Mouse (Mus musculus) spleen, adult 18-20 months (tissue): ENCODE measurements at regions not wholly inside any gene's neighbourhood (a gene's known extent, or its start where the extent isn't known, plus 50 kb on each side); places are given as distances from the start of the nearest gene placed in this dataset.

Experiments
- DNase-seq, 2 experiments: peaks; one replicate each; pipeline ENCODE4 v3.0.0; 2022; ENCODE audit warnings: mixed read lengths in 2 of 2

DNA sequence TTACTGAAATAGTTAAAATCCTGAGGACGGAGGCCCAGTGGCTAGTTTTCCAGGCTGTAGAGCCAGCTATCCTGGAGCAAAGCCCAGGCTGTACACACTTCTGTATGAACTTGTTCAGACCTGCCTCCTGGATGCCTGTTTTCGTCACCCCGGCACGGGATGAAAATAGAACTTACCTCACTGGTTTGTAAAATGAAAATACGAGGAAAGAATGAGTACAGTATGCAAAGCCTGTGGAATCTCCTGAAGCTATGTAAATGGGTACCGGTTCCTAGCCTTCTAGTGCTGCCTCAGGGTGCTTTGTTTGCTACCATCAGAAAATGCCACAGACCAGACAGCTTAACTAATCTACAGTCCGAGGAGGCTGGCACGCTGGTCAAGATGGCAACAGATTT lies 276.0 kb upstream of the Cdyl start:
- no peak for DNase-seq

DNA sequence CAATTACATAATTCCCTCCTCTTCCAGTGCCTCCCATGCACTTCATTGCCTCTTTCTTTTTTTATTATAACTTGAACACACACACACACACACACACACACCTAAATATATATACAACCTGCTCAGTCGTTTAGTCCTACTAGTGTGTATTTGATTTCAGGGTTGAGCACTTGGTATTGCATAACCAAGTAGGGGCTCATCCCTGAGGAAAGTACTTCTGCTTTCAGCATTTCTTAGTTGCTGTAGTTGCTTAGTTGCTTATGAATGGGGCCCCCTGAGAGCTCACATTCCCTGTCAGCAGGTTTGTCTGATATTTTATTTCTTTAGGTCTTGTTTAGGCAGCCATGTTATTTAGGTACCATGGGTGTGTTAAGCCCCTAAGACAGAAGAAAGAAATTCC lies 271.3 kb upstream of the Cdyl start:
- no peak for DNase-seq

DNA sequence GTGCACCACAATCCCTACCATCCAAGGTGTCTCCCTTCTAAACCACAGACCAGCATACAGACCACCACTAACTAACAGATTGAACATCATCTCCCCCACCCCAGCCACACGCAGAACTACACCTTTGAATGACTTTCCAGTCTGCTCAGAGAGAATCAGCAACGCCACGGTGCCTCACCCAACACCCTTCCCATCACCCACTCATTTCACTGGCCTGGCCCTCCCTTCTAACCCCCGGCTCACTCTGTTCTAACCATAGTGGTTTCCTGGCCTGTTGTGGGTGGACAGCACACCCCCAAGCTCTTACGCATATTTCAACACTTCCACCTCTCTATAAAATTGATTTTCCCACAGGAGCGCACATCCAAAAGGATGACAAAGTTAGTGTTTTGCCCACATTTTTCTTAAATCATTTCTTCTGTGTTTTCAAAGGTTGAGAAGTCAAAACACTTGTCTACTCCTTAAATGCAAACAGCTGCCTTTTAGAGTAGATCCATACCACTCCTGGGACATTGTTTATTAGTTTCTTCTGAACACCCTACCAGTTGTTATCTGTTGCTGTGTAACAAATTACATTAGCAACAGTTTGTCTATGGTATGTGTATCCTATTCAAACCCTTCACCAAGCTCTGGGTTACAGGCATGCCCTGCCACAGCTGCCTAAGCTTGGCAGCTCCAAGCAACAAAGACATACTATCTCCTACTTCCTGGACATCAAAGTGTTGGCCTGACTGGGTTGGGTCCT lies 269.7 kb upstream of the Cdyl start:
- DNase-seq: no peak

DNA sequence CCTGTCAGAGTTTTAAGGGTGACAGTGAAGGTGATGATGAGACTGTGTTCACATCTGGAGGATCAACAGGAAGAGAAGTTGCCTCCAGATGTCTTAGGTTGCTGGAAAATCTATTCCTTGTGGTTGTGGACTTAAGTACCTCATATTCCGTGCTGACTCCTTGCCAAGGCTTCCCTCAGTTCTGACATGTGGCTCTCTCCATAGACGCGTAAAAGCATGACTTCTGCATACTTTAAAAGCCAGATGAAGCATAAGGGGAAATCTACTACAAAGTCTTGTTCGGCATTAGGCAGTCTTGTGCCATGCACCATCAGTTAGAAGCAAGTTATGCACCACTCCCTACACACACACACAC lies 269.1 kb upstream of the Cdyl start:
- DNase-seq: no peak

DNA sequence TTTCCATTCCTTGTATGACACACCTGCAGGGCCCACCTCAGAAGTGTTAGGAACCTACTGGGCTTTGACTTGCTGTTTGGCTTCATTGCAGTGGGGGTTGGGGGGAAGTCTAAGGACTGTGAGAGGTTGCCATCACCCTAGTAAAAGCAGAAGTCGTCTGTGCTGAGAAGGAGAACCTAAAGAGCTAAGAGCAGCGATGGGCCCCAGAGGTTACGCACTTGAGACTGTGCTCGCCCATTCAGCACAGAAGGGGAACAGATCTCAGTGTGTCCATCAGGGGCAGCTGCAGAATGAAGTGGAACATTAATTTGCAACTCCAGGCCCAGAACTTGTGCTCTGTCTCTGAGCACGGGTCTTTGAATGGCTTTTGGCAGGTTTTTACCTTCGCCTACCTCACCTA lies 267.5 kb upstream of the Cdyl start:
- no peak for DNase-seq

DNA sequence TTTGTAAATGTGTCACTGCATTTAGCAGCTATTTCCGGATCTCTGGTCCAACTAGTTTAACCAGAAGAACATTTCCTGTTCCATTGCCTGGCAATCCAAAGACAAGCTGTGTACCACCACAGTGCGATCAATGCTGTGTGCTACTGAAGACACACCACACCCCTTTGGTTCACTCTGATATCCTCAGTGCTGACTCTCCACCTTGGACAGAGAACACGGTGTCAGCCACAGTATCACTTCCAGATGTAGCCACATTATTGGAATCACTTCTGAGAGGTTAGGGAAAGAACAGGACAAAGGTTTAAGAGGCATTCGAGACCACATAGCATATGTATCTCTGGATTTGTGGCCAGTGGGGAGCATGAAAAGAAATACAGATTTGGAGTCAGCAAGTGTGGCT lies 264.4 kb upstream of the Cdyl start:
- no peak for DNase-seq

DNA sequence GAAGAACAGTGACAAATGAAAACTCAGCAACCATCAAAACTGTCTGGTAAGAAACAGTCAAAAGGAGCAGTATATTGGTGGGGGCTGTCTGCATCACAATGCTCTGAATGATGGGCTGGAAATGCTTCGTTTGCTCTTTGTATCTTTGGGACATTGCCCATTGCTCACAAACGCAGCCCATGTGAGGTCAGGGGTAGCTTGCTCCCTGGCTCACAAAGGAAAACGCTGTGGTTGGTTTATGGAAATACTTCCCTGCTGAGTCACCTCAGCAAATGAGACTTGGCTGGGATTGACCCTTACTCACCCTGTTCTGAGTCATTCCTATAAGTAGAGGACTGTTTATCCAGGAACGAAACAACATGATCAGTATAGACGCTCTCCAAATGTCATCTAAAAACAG lies 264.0 kb upstream of the Cdyl start:
- no peak for DNase-seq

DNA sequence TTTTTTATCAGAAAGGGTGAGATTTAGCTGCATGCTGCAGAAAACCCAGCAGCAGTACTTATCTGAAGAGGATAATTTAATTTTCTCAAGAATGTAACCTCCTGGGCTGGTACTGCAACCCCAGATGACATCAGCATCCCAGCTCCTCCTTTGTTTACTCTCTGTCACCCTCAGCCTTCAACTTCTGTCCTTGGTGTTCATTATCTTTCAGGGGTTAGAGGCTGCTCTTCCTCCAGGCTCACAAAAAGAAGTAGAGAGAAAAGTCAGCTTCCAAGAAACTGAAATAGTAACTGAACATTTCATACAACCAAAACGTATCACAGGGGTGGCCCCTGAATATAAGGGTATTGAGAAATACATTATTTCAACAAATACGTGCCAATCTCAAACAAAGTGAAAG lies 262.5 kb upstream of the Cdyl start:
- no peak for DNase-seq

DNA sequence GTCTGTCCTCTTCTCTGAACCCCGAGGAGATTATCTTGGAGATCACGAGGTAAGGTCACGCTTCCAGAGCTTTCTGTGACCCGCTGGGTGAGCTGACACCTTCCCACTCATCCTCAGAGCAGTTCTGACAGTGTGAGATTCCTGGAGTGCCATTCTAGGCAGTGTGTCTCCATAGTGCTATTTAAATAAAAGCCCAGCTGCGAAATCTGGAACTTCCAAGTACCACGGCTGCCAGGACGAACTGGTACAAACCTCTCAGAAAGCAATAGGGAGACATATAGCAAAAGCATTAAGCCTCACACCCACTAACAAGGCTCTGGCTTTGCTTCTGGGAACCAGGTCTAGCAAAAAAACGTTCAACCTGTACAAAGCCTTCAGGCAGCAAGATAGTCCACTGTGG lies 261.4 kb upstream of the Cdyl start:
- DNase-seq: no peak

DNA sequence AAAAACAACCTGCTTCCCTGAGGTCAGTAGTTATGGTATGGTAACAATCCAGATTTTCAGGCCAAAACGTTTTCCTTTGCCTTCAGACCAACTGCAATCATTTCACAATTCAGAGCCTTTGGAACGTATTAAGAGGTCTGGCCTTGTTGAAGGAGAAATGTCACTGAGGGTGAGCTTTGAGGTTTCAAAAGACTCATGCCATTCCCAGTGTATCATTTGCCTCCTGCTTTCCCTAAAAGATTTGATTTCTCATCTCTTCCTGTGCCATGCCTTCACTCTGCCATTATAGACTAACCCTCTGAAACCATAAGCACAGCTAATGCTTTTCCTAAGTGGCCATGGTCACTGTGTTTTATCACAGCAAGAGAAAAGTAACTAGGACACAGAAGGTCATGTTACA lies 256.8 kb upstream of the Cdyl start:
- no peak for DNase-seq

DNA sequence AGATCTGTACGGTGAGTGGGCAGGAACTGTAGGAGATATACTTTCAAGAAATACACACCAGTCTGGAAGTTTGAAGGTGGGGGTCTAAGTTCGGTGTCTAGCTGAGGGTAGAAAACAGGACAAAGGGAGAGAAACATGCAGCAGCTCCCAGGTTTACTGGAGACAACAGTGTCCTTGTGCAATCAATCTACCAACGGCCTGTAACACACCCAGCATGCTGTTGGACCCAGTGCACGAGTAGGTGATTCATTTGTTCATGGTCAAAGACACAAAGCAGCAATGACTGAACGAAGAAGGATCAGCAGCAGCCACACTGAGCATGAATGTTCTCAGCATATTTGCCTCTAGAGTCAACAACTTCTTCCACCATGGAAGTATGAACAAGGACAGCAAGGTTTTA lies 255.2 kb upstream of the Cdyl start:
- DNase-seq: no peak

DNA sequence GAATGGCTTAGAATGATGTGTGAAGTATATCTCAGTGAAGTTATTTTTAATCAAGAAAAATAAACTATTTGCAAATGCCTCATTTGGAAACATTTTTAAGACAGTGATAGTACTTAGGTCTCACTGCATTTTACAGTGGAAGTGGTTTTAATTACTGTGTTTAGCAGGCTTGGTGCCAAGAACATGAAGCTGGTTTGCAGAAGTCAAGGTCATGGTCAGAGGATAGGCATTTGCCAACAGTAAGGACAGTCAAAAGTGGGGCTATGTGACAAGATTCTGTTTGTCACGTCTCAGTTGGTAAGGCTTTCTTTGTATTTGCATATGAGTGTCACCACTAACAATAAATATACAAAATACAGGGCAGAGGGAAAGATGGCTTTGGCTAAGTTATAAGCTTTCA lies 254.2 kb upstream of the Cdyl start:
- no peak for DNase-seq

DNA sequence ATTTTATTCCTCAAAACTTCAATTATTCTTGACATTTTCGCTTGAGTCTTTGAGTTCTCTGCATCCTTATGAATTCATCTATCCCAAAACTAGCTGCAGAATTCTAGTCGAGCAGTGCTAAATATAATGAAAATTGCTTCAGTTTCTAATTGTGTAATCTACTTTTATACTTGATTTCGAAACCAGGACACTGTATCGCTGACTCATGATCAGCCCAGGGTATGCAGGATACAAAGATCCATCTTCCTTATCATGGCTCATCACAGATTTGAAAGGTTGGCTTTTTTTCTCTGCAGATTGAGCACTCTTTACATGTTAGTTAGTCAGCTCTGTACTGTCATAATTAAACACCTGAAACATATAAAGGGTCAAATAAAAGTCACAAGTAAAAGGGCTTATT lies 242.1 kb upstream of the Cdyl start:
- no peak for DNase-seq

DNA sequence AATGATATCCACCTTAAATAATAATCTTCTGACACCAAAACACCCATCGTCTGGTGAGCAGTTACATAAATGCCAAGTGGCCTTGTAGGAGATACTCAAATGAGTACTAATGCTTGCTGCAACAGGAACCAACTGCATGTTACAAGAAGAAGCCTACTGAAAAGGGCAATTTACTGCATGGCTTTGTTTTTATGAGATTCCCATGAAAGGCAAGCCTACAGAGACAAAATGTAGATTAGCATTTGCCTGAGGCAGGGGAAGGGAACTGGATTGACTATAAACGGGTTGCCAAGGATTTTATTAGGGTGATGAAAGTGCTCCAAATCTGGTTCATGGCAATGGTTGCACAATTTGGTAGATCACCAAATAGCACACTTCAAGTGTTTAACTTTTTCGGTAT lies 239.6 kb upstream of the Cdyl start:
- DNase-seq: no peak

DNA sequence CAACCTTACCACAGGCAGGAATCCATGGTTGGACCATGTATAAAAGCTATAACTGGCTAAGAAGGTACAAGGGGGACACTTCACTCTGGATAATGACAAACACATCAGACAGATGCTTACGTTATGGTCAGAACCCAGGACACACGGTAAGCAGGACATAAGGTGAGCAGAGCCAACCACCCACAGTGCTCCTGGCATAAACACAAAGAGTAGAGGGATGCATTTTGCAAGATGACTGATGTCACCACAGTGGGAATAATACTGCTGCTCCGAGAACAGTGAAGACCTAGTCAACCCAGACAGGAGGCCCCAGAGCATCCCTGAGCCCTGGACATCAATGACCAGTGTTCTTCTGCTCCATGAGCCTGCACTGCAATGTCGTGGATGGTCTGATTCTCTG lies 233.6 kb upstream of the Cdyl start:
- DNase-seq: no peak

DNA sequence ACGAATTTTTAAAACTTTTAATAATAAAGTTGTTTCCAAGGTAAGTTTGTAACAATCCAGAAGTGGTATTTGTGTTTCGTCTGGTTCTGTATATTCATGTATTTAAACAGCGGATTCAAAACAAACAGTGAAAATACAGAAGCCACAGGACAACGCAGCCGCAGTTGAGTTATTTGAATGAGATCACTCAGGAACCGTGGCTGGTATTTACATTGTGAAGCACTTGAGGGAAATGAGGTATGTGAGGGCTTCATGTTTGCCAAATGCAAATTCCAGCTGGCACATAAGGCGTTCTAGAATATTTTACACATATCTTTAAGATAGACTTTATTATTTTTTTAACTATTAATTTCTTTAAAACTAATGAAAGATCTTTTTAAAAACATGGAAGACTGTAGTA lies 224.5 kb upstream of the Cdyl start:
- DNase-seq: no peak

DNA sequence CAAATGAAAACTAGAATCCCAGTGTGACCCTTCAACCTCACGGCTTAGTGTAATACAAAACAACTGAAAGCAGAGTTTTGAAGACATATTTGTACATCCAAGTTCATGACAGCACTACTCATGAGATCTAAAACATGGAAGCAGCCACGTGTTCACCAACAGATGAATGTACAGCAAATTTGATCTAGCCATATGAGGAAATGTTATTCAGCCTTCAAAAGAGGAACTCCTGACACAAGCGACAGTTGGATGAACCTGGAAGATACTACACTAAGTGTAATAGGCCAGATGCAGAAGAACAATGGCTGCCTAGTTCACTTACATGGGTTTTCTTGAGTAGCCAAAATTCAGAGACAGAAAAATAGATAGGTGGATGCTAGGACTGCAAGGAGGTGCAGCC lies 212.0 kb upstream of the Cdyl start:
- no peak for DNase-seq

DNA sequence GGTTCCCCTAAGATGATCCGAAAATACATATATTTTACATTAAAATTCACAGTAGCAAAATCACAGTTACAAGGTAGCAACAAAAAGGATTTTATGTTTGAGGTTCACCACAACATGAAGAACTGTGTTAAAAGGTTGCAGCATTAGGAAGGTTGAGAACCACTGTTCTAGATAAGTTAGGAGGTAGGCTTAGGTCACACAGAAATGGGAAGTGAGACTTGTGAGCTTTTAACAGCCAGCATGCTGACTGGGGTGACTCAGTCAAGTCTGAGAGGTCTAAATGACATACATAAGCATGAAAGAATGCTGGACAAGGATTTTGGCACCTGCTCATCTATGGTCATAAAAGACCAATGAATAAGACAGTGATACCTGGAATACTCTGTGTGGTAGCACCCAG lies 207.2 kb upstream of the Cdyl start:
- no peak for DNase-seq

DNA sequence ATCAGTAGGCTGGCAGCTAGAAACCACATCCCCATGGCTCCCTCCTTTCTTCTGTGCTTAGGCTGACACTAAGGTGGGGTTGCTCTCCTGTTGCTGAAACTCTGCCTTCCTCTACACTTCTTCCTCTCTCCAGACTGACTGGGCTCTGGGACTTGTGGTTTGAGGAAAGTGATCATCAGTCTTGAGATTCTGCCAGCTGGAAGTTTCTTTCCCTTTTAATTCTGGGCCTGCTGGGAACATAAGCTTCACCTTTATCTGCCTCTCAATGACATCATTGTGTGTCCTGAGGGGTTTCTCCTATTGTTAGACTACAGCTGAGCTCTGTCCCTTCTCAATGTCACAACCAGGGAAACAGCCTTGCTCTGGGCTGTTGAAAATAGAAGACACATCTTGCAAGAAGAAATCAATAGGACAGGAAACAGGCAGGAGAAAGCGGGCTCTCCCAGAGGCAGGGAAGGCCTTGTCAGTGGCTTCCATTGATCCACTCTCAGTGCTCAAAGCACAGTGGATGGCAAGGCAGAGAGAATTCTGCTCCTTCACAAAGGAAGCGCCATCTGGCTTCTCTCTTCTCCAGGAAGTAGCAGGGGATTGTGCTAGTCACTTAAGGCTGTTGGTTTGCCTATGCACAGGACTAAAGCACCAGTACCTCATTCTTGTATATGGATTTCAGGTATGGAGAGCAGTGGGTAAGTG lies 206.3 kb upstream of the Cdyl start:
- no peak for DNase-seq

DNA sequence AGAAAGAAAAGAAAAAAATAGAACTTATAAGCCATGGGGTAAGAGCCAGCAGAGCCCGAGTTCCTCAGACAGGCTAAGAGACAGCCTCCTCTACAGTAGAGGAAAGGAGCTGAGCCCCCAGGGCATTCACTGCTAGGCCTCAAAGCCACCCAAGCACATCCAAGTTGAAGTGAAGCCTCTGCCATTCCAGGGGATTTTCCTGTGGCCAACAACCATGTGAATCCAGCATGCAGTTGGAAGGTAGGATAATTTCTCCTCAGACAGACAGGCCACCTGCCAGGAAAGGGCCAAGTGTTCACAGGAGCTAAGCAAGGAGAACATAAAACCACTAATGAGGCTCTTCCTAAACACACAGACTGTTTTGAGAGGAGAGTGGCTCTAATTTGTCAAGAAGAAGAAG lies 199.6 kb upstream of the Cdyl start:
- DNase-seq: no peak

DNA sequence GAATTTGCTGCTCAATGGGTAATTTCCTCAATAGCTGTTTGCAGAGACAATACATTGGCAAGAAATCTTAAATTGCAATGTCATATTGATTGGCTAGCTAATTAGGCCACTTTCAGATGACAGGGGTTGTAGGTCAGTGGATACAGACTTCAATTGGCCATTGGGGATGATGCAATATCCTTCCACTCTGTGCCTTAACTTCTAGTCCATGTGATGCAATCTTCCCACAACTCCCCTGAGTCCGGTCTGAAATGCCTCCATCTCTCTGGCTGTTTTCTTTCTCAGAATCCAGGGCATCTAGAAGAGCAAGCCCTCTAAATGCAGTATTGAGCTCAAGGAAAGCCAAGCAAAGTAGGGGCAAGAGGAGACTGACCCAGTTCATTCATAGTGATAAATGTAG lies 196.4 kb upstream of the Cdyl start:
- DNase-seq: no peak

DNA sequence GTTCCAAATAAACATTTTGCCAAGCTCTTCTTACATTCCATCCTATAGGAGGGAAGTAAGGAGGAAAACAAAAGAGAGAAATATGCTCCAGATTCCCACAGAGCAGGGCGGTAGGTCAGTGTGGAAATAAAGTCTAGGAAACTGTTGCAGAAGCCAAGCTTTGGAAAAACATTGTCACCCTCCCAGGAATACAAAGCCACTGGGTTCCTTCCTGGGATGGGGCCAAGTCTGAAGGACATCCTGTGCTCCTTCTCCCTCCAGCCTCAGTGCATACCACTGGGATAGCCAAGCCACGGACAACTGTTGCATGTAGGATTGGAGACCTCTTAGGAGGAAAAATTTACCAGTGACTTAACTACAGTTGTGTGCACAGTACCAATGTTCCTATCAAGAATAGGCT lies 195.8 kb upstream of the Cdyl start:
- no peak for DNase-seq

DNA sequence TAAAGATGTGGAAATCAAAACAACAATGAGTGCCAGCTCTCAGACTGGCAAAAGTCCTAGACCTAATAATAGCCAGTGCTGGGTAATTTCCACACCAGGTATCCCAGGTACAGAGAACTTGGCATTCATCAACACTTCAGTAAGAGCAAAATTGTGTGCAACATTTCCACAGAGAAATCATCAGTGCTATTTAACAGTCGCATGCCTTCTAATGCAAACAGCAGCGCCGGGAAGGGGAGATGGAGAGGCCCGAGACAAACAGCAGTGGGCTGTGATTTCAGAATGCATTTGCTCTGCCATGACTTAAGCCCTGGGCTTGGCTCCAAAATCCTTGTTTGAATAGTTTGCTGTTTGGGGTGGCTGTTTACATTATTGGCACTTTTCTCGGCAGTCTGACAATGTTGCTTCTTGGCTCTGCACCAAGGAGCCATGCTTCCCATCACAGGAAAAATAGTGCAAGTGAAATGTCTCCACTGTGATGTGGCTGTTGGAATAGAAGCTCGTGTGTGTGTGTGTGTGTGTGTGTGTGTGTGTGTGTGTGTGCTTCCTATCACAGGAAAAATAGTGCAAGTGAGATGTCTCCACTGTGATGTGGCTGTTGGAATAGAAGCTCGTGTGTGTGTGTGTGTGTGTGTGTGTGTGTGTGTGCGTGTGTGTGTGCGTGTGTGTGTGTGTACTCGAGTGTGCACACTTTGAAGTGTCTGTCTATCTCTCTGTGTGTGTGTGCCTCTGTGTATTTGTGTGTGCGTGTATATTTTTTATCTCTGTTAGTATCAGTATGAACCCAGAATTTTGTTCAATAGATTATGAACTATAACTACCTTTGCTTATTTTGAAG lies 190.1 kb upstream of the Cdyl start:
- DNase-seq: no peak

DNA sequence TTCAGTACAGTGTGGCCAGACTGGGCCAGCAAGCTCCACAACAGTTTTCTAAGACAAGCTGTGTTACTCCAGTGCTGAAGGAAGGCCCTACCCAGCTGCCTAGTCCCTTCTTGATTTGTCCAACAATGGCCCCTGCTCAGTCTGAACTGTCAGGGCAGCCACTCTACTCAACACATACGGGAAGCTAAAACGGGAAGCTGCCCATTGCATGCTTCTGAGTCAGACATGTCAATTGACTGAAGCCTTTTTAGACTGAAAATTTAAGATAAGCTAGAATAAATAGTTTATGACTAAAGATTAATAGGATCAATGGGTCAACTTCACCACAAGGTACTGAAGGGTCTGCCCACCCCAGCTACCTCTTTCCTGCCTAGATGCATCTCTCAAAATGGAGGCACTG lies 181.4 kb upstream of the Cdyl start:
- no peak for DNase-seq
